Mouse (Mus musculus) C2C12 (cell line): ENCODE data around the gene Ebf1. TPM values are rescaled to one million over a fixed set of nuclear protein-coding genes. Genes with fewer than 3 reads are reported as not detected.

Experiments
- H3K27me3 ChIP-seq: one replicate; pipeline ENCODE4 v1.6.1; 2011; ENCODE audit not compliant: control insufficient read depth, insufficient read depth, insufficient read length
- H3K36me3 ChIP-seq: one replicate; pipeline ENCODE4 v1.6.1; 2011; ENCODE audit not compliant: control insufficient read depth, insufficient read depth
- H3K4me3 ChIP-seq: one replicate; pipeline ENCODE4 v1.5.1; 2011; ENCODE audit warnings: mild to moderate bottlenecking, control low read depth; ENCODE audit not compliant: poor library complexity, insufficient read depth, severe bottlenecking
- H3K79me2 ChIP-seq: one replicate; pipeline ENCODE4 v1.6.1; 2011; ENCODE audit not compliant: control insufficient read depth, insufficient read depth
- H3K79me3 ChIP-seq: one replicate; pipeline ENCODE4 v1.6.1; 2011; ENCODE audit warnings: low read depth, control low read depth
- H3ac ChIP-seq: one replicate; pipeline ENCODE3; 2011; ENCODE audit warnings: low read depth; ENCODE audit not compliant: control insufficient read depth, insufficient read length
- CEBPB ChIP-seq: IDR thresholded peaks from one replicate; pipeline ENCODE4 v1.6.1; 2011; ENCODE audit warnings: low read depth, mild to moderate bottlenecking, control low read depth, moderate library complexity
- CTCF ChIP-seq: IDR thresholded peaks from one replicate; pipeline ENCODE4 v1.5.1; 2011; ENCODE audit not compliant: control insufficient read depth, insufficient read depth, insufficient read length
- FOSL1 ChIP-seq: IDR thresholded peaks from one replicate; pipeline ENCODE4 v1.8.0; 2011; ENCODE audit warnings: mild to moderate bottlenecking, low read length; ENCODE audit not compliant: poor library complexity, insufficient read depth, severe bottlenecking
- MAX ChIP-seq: IDR thresholded peaks from one replicate; pipeline ENCODE4 v1.6.1; 2011; ENCODE audit warnings: mild to moderate bottlenecking, control low read depth
- MYOD1 ChIP-seq: IDR thresholded peaks from one replicate; pipeline ENCODE4 v1.6.1; 2011; ENCODE audit warnings: low read depth; ENCODE audit not compliant: control insufficient read depth, insufficient read length
- MYOG ChIP-seq: IDR thresholded peaks from one replicate; pipeline ENCODE4 v1.6.1; 2011; ENCODE audit not compliant: control insufficient read depth, insufficient read length; ENCODE audit errors: extremely low read depth
- USF1 ChIP-seq: IDR thresholded peaks from one replicate; pipeline ENCODE4 v1.6.1; 2011; ENCODE audit warnings: low read depth, mild to moderate bottlenecking, control low read depth, moderate library complexity
- polyA plus RNA-seq: library from polyadenylated mRNA; unstranded; fragments of >200 nt; fragmentation: generic; extraction: Trizol; gene quantifications from one replicate; pipeline ENCODE4 v1.2.1, GENCODE M21; 2012; ENCODE audit warnings: missing spikeins

Ebf1 gene
- polyA plus RNA-seq, 1 experiment = 4.3 TPM

DNA sequence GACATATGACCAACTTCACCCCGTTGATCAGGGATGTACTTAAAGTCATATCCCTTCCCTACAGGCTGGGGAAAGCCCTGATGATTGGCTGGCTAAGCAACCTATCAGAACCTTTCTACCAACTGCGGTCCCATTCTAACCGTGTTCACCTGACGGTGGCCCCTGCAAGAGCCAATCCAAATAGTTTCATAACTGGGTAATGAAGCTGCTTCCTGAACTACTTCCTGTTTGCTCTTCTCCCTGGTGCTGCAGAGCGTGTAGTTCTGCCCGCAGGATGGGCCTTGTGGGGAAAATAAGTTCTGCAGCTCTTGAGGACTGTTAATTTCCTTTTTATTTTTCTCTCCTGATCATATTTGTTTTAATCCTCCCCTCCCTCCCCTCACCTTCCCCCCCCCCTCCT lies 311.3 kb downstream of the Ebf1 start:
- Histone ChIP-seq H3K79me2 (no peaks in the 10 kb centered on the region), H3K79me3 (no peaks in the 10 kb centered on the region), H3K27me3 (no peaks in the 10 kb centered on the region), H3ac (no peak overlapping the region), H3K4me3 (no peak overlapping the region), H3K36me3 (peaks cover 10% of the 10 kb centered on the region)
- TF ChIP-seq MYOD1 (no peak), MAX (no peak), CEBPB (no peak), FOSL1 (no peak), MYOG (no peak), CTCF (no peak), USF1 (no peak)

GRCm38 (mm10) chr11:44932942-44933483 lies 315.9 kb downstream of the Ebf1 start:
- Histone ChIP-seq H3ac (no peak overlapping the region), H3K27me3 (no peaks in the 10 kb centered on the region), H3K79me3 (no peaks in the 10 kb centered on the region), H3K36me3 (no peaks in the 10 kb centered on the region), H3K79me2 (no peaks in the 10 kb centered on the region), H3K4me3 (no peak overlapping the region)
- TF ChIP-seq CEBPB (no peak), FOSL1 (no peak), MYOD1 (no peak), USF1 (no peak), CTCF (no peak), MYOG (no peak), MAX (no peak)

DNA sequence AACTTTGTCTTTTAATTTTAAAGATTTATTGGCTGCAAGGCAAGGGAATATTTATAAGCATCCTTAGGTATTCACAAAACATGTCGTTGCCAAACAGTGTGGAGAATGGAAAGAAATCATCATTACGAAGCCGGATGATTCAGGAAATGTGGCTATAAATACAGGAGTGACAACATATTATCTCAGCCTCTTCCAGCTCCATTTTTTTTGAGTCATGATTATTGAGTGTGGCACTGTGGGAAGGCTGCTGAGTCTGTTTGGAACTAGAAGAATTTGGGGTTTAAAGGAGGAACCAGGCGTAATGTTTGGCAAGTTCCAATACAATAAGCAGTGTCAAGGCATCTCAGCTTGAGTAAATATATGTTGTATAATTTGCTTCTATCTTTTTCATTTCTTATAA lies 326.7 kb downstream of the Ebf1 start:
- TF ChIP-seq MYOD1 = no peak
- peak; percentile 46 for TF ChIP-seq CEBPB
- peak; percentile 76 for TF ChIP-seq FOSL1
- no peak overlapping the region for H3ac ChIP-seq

GRCm38 (mm10) chr11:44944401-44944800 lies 327.3 kb downstream of the Ebf1 start:
- Histone ChIP-seq H3K79me2 (no peaks in the 10 kb centered on the region), H3K36me3 (no peaks in the 10 kb centered on the region), H3K4me3 (no peak overlapping the region), H3K27me3 (no peaks in the 10 kb centered on the region), H3K79me3 (no peaks in the 10 kb centered on the region), H3ac (no peak overlapping the region)
- TF ChIP-seq USF1 (no peak), FOSL1 (no peak), MYOG (no peak), MAX (peak; percentile 21), MYOD1 (no peak), CEBPB (peak; percentile 55), CTCF (no peak)

More for the DNA sequence above, 326.7 kb downstream of the Ebf1 start:
- Histone ChIP-seq H3K4me3 (no peak overlapping the region), H3K79me3 (no peaks in the 10 kb centered on the region), H3K27me3 (no peaks in the 10 kb centered on the region), H3K79me2 (no peaks in the 10 kb centered on the region), H3K36me3 (no peaks in the 10 kb centered on the region)

DNA sequence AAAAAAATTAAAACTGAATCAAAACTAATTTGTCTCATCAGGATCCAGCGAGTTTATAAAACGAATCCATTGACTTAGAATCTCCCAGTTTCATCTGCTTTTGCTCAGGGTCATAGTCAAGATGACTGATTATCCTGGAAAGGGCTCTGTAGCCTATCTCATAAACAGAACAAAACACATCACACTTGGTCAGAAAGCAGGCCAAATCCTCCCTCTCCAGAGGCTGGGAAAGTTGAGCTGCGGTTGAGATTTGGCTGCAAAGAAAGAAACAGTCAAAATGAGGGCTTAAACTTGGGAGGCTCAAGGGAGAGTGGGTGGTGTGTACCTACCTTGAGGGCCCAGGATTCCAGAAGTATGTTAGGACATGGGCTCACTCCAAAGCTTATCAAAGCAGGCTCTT lies 329.5 kb downstream of the Ebf1 start:
- H3K79me3 ChIP-seq = no peaks in the 10 kb centered on the region
- no peak overlapping the region for H3K4me3 ChIP-seq
- no peak overlapping the region for H3ac ChIP-seq
- H3K27me3 ChIP-seq = no peaks in the 10 kb centered on the region
- H3K79me2 ChIP-seq = no peaks in the 10 kb centered on the region
- H3K36me3 ChIP-seq = no peaks in the 10 kb centered on the region
- TF ChIP-seq CTCF (no peak), CEBPB (no peak), MAX (no peak), FOSL1 (no peak), MYOD1 (no peak), USF1 (no peak), MYOG (no peak)

DNA sequence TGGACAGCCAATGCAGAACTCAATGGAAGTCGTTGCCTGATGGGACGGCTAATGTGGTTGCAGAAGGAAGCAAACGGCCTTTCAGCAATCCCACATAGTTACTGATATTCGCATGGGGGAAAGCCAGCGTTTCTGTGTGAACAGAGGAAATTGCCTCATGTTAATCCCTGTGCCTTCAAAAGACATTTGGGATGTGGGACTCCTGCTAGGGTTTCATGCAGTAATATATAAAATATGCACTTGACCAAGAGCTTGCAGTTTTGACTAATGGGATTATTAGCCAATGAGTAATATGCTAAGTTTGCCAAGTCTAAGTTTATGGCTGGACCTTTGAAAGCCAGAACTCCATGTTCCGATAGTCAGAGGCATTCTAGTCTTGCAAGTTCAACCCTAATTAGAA lies 331.4 kb downstream of the Ebf1 start:
- H3K27me3 ChIP-seq = no peaks in the 10 kb centered on the region
- H3K36me3 ChIP-seq = no peaks in the 10 kb centered on the region
- TF ChIP-seq CEBPB (peak; percentile 85), FOSL1 (peak; percentile 80), MYOD1 (no peak)
- H3K79me3 ChIP-seq = no peaks in the 10 kb centered on the region
- no peaks in the 10 kb centered on the region for H3K79me2 ChIP-seq
- no peak overlapping the region for H3ac ChIP-seq
- no peak overlapping the region for H3K4me3 ChIP-seq
